Mouse (Mus musculus) cortical plate, adult 2 months (tissue): ENCODE measurements around the gene Xkr7.

ENCODE experiments used
- CTCF ChIP-seq: fragments of 200-500 bp; IDR thresholded peaks from 2 replicates; pipeline ENCODE4 v1.5.1; 2011; ENCODE audit warnings: mild to moderate bottlenecking, control low read depth, low read length; ENCODE audit not compliant: insufficient read depth; ENCODE audit errors: extremely low read depth
- POLR2A ChIP-seq: fragments of 200-500 bp; IDR thresholded peaks from 2 replicates; pipeline ENCODE4 v1.6.1; 2011; ENCODE audit warnings: mild to moderate bottlenecking, low read length, control low read depth; ENCODE audit not compliant: insufficient read depth; ENCODE audit errors: extremely low read depth

DNA sequence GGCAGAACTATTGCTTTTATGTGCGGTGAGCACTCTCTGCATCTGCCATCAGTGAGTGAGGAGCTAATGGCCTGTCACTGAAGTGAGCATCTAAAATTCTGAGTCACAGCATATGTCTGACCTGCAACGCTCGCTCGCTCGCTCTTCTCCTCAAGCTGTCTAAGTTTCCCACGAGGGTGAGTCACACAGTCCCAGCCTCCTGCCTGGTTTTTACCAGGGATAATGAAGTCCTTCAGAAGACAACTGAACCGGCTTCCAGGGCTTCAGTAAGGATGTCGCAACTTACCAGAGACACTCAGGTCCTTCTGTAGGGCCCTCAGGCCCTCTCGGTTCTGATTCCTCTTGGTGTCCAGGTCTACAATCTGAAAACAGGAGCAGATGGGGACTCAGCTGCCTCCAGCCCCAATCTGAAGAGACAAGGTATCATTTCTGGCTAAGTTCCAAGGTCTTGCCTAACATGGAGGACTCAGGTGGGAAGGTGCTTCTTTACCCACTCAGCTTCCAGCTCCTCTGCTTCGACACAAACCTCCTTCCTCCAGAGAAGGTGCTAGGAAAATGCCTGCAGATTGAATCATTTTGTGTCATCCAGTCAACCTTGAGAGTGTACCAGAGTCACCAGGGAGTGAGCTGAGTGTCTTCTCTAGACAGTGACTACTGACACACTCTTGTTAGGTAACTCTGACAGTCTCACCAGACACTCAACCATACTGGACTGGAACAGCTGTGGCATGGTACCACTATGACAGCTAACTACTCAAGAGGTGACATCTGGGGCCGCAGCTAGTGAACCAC, 17.7 kb upstream of the Xkr7 start:
- TF ChIP-seq CTCF (no peak), POLR2A (no peak)
